Mouse (Mus musculus): ENCODE data around the gene Agbl3. TPM values are rescaled to one million over a fixed set of nuclear protein-coding genes. Genes with fewer than 3 reads are reported as not detected.
A peak's percentile ranks its signal among the peaks of the same experiment; 100 is the strongest.

Gene Agbl3
- total RNA-seq, 2 experiments from 2014 or later: 4.2 to 4.9 TPM

- peak in 1 of 2 experiments; percentile 65 for DNase-seq
Measured at GRCm38 (mm10) chr6:34906661-34907060, 126.4 kb downstream of the Agbl3 start.

GRCm38 (mm10) chr6:34907121-34907614 lies 126.9 kb downstream of the Agbl3 start:
- peak; percentile 54 to 55 for DNase-seq

- peak; percentile 28 to 33 for DNase-seq
Measured at GRCm38 (mm10) chr6:34907696-34908260, 127.5 kb downstream of the Agbl3 start.

Other genes with a start within 250 kb of the Agbl3 start
- 10 to 100 TPM; 48.0 to 48.9 TPM for gene Cald1, start 181.9 kb upstream of the Agbl3 start, total RNA-seq (2021)
- 10 to 100 TPM; 26.5 to 32.4 TPM for gene Tmem140, start 82.7 kb downstream of the Agbl3 start, total RNA-seq (2021)
- gene Cyren, start 97.6 kb downstream of the Agbl3 start, total RNA-seq (2021): 1 to 10 TPM; 3.6 to 5.2 TPM
- 10 to 100 TPM; 14.1 to 14.5 TPM for gene Wdr91, start 130.4 kb downstream of the Agbl3 start, total RNA-seq (2021)
- gene Stra8, start 139.7 kb downstream of the Agbl3 start, total RNA-seq (2021): not detected
- gene Slc23a4, start 208.0 kb downstream of the Agbl3 start, total RNA-seq (2021): under 1 TPM; 0.17 to 0.51 TPM